Mouse (Mus musculus) heart, embryonic 11.5 days (tissue): ENCODE data around the gene Myl7. TPM values are rescaled to one million over a fixed set of nuclear protein-coding genes. Genes with fewer than 3 reads are reported as not detected.
A peak's percentile ranks its signal among the peaks of the same experiment; 100 is the strongest.

ENCODE experiments used
- ATAC-seq: fragments of 200-750 bp; cut with Nextera tagmentation; replicated peaks from 2 replicates; pipeline ENCODE4 v1.8.0; 2017; ENCODE audit warnings: moderate library complexity; ENCODE audit not compliant: insufficient number of reproducible peaks, low FRiP score, low TSS enrichment
- H3K27ac ChIP-seq: fragments of 300-500 bp; sonication (generic); 2 replicates; pipeline ENCODE4 v1.5.1; 2014; ENCODE audit warnings: mild to moderate bottlenecking, low read depth, low read length
- H3K27me3 ChIP-seq: fragments of 300-500 bp; sonication (generic); 2 replicates; pipeline ENCODE4 v1.6.1; 2014; ENCODE audit warnings: mild to moderate bottlenecking, low read length, mixed read lengths; ENCODE audit not compliant: control insufficient read depth, insufficient read depth
- H3K36me3 ChIP-seq: fragments of 300-500 bp; sonication (generic); 2 replicates; pipeline ENCODE4 v1.6.1; 2014; ENCODE audit warnings: mild to moderate bottlenecking, low read length, moderate library complexity, mixed read lengths; ENCODE audit not compliant: control insufficient read depth, insufficient read depth
- H3K4me1 ChIP-seq: fragments of 300-500 bp; sonication (generic); 2 replicates; pipeline ENCODE4 v1.6.1; 2014; ENCODE audit warnings: low read length; ENCODE audit not compliant: control insufficient read depth, insufficient read depth
- H3K4me2 ChIP-seq: fragments of 300-500 bp; sonication (generic); 2 replicates; pipeline ENCODE4 v1.6.1; 2014; ENCODE audit warnings: mild to moderate bottlenecking, moderate library complexity
- H3K4me3 ChIP-seq: fragments of 300-500 bp; sonication (generic); 2 replicates; pipeline ENCODE4 v1.5.1; 2014; ENCODE audit warnings: low read depth, low read length
- H3K9ac ChIP-seq: fragments of 300-500 bp; sonication (generic); 2 replicates; pipeline ENCODE4 v1.6.1; 2014; ENCODE audit warnings: mild to moderate bottlenecking, low read depth, low read length, moderate library complexity
- H3K9me3 ChIP-seq: fragments of 300-500 bp; sonication (generic); replicated peaks from 2 replicates; pipeline ENCODE4 v1.6.1; 2016; ENCODE audit warnings: low read length; ENCODE audit not compliant: control insufficient read depth
- WGBS: fragments of 180-500 bp; shearing (Covaris S2); extraction: QIAGEN DNeasy Blood & Tissue Kit; methylation state at CpG from one replicate; pipeline ENCODE4 v1.1.7; 2014; ENCODE audit not compliant: insufficient replicate concordance; 5-methylcytosine and 5-hydroxymethylcytosine counted together
- polyA plus RNA-seq: library from polyadenylated mRNA; unstranded; fragments of >200 nt; fragmentation: Nextera tagmentation; extraction: Ambion mirVana; gene quantifications from 2 replicates; pipeline ENCODE4 v1.2.1, GENCODE M21; 2014

Myl7 gene
- polyA plus RNA-seq, 1 experiment from 2014 or later, result 7,501 TPM

GRCm38 (mm10) chr11:5920323-5920960 lies 21.9 kb upstream of the Myl7 start:
- Histone ChIP-seq H3K4me2 (peak overlapping the region; percentile 14; the same call in 1 of the 2 replicates), H3K27ac (no peak overlapping the region), H3K27me3 (no peaks in the 10 kb centered on the region), H3K9me3 (no peaks in the 10 kb centered on the region), H3K36me3 (no peaks in the 10 kb centered on the region), H3K4me3 (no peak overlapping the region), H3K9ac (no peak overlapping the region), H3K4me1 (peaks cover 4% of the 10 kb centered on the region; the same call in 1 of the 2 replicates)
- no peak for ATAC-seq
- WGBS, result 34% methylated on average over 15 of the region's 17 CpGs

GRCm38 (mm10) chr11:5919606-5920005 lies 21.0 kb upstream of the Myl7 start:
- Histone ChIP-seq H3K27ac (no peak overlapping the region), H3K36me3 (no peaks in the 10 kb centered on the region), H3K9ac (no peak overlapping the region), H3K4me3 (no peak overlapping the region), H3K27me3 (no peaks in the 10 kb centered on the region), H3K4me2 (no peak overlapping the region), H3K4me1 (peaks cover 4% of the 10 kb centered on the region; the same call in 1 of the 2 replicates), H3K9me3 (no peaks in the 10 kb centered on the region)
- WGBS, result 91% methylated on average over 4 of the region's 4 CpGs
- ATAC-seq, result no peak

GRCm38 (mm10) chr11:5918111-5918510 lies 19.5 kb upstream of the Myl7 start:
- ATAC-seq, result no peak
- no peaks in the 10 kb centered on the region for H3K27me3 ChIP-seq

GRCm38 (mm10) chr11:5916178-5916548 lies 17.6 kb upstream of the Myl7 start:
- H3K4me3 ChIP-seq, result no peak overlapping the region
- H3K27ac ChIP-seq, result no peak overlapping the region
- peaks cover 4% of the 10 kb centered on the region; the same call in 1 of the 2 replicates for H3K4me1 ChIP-seq
- 65% methylated on average over 8 of the region's 8 CpGs for WGBS
- H3K4me2 ChIP-seq, result no peak overlapping the region
- no peaks in the 10 kb centered on the region for H3K9me3 ChIP-seq
- no peak overlapping the region for H3K9ac ChIP-seq
- H3K36me3 ChIP-seq, result no peaks in the 10 kb centered on the region
- no peaks in the 10 kb centered on the region for H3K27me3 ChIP-seq
- no peak for ATAC-seq

More at GRCm38 (mm10) chr11:5918111-5918510, 19.5 kb upstream of the Myl7 start:
- Histone ChIP-seq H3K27ac (no peak overlapping the region), H3K36me3 (no peaks in the 10 kb centered on the region), H3K9ac (no peak overlapping the region), H3K4me2 (no peak overlapping the region), H3K4me1 (peaks cover 4% of the 10 kb centered on the region; the same call in 1 of the 2 replicates), H3K4me3 (no peak overlapping the region), H3K9me3 (no peaks in the 10 kb centered on the region)
- 76% methylated on average over 2 of the region's 2 CpGs for WGBS

DNA sequence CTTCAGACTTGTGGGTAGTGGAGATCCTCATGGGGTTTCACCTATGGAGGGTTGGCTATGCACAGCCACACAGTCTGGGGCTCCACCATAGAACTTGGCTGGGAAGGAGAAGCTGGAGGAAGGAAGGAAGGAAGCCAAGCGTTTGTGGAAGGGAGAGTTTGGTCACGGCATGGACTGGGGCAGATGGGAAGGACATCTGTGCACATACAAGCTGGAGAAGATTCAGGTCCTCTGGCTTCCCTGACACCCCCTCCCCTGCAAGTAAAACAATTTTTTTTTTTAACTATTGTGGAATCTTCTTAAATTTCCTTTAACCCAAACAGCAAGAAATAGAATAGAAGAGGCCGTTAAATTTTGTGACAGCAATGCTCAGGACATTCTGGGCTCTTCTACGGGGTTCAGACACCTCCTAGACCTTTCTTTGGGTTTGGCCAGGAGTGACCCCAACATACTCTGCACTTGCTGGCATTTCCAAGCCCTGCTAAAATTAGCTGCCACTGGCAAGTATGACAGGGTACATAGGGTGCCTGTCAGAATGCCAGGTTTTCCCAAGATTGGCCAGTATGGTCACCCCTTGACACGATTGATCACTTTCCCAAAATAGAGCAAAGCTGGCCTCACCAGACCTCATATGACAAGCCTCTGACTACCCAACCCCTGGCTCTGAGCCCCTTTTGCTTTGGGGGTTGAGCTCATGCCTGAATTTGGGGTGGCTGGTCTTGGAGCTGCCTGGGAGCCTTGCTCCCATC lies 17.0 kb upstream of the Myl7 start:
- H3K4me3 ChIP-seq, result no peak overlapping the region
- H3K36me3 ChIP-seq, result no peaks in the 10 kb centered on the region
- peaks cover 4% of the 10 kb centered on the region; the same call in 1 of the 2 replicates for H3K4me1 ChIP-seq
- H3K27ac ChIP-seq, result no peak overlapping the region
- H3K9me3 ChIP-seq, result no peaks in the 10 kb centered on the region
- H3K4me2 ChIP-seq, result no peak overlapping the region
- no peak overlapping the region for H3K9ac ChIP-seq
- WGBS, result 66% methylated on average over 5 of the region's 5 CpGs
- no peak for ATAC-seq
- no peaks in the 10 kb centered on the region for H3K27me3 ChIP-seq

GRCm38 (mm10) chr11:5914940-5915339 lies 16.4 kb upstream of the Myl7 start:
- 44% methylated on average over 5 of the region's 5 CpGs for WGBS
- no peak overlapping the region for H3K4me3 ChIP-seq
- H3K4me2 ChIP-seq, result no peak overlapping the region
- no peaks in the 10 kb centered on the region; the same call in 1 of the 2 replicates for H3K4me1 ChIP-seq
- no peaks in the 10 kb centered on the region for H3K36me3 ChIP-seq
- H3K9ac ChIP-seq, result no peak overlapping the region
- no peaks in the 10 kb centered on the region for H3K27me3 ChIP-seq
- no peaks in the 10 kb centered on the region for H3K9me3 ChIP-seq
- no peak for ATAC-seq
- H3K27ac ChIP-seq, result no peak overlapping the region

GRCm38 (mm10) chr11:5913936-5914335 lies 15.4 kb upstream of the Myl7 start:
- no peak overlapping the region for H3K27ac ChIP-seq
- no peaks in the 10 kb centered on the region for H3K36me3 ChIP-seq
- 81% methylated on average over 4 of the region's 4 CpGs for WGBS

GRCm38 (mm10) chr11:5913256-5913655 lies 14.7 kb upstream of the Myl7 start:
- H3K9me3 ChIP-seq, result no peaks in the 10 kb centered on the region
- no peak overlapping the region for H3K4me3 ChIP-seq
- H3K27ac ChIP-seq, result no peak overlapping the region
- ATAC-seq, result no peak
- H3K27me3 ChIP-seq, result no peaks in the 10 kb centered on the region
- H3K4me1 ChIP-seq, result no peaks in the 10 kb centered on the region; the same call in 1 of the 2 replicates
- H3K36me3 ChIP-seq, result no peaks in the 10 kb centered on the region
- 70% methylated on average over 8 of the region's 8 CpGs for WGBS
- H3K9ac ChIP-seq, result no peak overlapping the region
- H3K4me2 ChIP-seq, result no peak overlapping the region

More at GRCm38 (mm10) chr11:5913936-5914335, 15.4 kb upstream of the Myl7 start:
- no peaks in the 10 kb centered on the region; the same call in 1 of the 2 replicates for H3K4me1 ChIP-seq
- H3K9ac ChIP-seq, result 0 out of 2 replicates have a peak overlapping the region, but pooled peaks have one; percentile 11
- H3K9me3 ChIP-seq, result no peaks in the 10 kb centered on the region
- no peak overlapping the region for H3K4me2 ChIP-seq
- no peak for ATAC-seq
- H3K4me3 ChIP-seq, result no peak overlapping the region
- H3K27me3 ChIP-seq, result no peaks in the 10 kb centered on the region
